Mouse (Mus musculus): ENCODE results near the gene 4933406M09Rik. TPM values are rescaled to one million over a fixed set of nuclear protein-coding genes. Genes with fewer than 3 reads are reported as not detected.

Gene 4933406M09Rik
- polyA plus RNA-seq, 1 experiment from 2014 or later = not detected

GRCm38 (mm10) chr1:134418414-134418975, 32.8 kb downstream of the 4933406M09Rik start:
- Histone ChIP-seq H3K9ac (no peak overlapping the region), H3K27ac (no peak overlapping the region; the same call in 1 of the 2 replicates), H3K27me3 (no peaks in the 10 kb centered on the region), H3K9me3 (no peaks in the 10 kb centered on the region), H3K4me1 (replicated peaks) (peaks cover 55% of the 10 kb centered on the region), H3K4me3 (no peak overlapping the region), H3K36me3 (peaks cover 8% of the 10 kb centered on the region), H3K4me2 (no peak overlapping the region)
- no peak for ATAC-seq (ENCODE audit: low FRiP score)
- 89% methylated on average over 2 of the region's 2 CpGs for whole genome bisulfite sequencing

DNA sequence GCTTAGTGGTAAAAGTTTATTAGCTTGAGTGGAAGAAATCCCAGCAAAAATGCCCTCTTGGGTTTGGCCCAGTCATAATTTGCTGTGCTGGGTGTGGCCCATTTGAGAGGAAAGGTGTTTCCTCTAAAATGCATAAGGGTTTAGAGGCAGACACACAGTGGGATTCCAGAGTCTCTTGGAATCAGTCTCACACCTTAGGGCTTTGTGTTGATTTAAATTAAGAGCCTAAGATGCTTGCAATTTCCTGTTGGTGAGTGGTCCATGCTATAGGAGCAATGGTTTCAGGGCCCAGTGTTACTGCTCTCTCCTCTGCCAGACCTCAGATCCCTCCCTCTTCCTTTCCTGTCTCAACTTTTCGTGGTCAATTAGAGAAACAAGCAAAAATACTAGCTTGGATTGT, 33.4 kb downstream of the 4933406M09Rik start:
- Histone ChIP-seq H3K4me3 (no peak overlapping the region), H3K9me3 (no peaks in the 10 kb centered on the region), H3K9ac (no peak overlapping the region), H3K27ac (no peak overlapping the region), H3K4me1 (replicated peaks) (peaks cover 53% of the 10 kb centered on the region), H3K4me2 (no peak overlapping the region), H3K36me3 (peaks cover 15% of the 10 kb centered on the region), H3K27me3 (no peaks in the 10 kb centered on the region)
- 74% methylated on average over 1 of the region's 1 CpGs for WGBS
- no peak for ATAC-seq (ENCODE audit: low FRiP score)

- H3K36me3 ChIP-seq = peaks cover 22% of the 10 kb centered on the region
- 62% methylated on average over 5 of the region's 5 CpGs for WGBS
- peaks cover 47% of the 10 kb centered on the region for H3K4me1 ChIP-seq (replicated peaks)
- H3K27me3 ChIP-seq = no peaks in the 10 kb centered on the region
- no peaks in the 10 kb centered on the region for H3K9me3 ChIP-seq
- H3K4me3 ChIP-seq = no peak overlapping the region
- ATAC-seq (ENCODE audit: low FRiP score) = no peak
- H3K4me2 ChIP-seq = peak overlapping the region; percentile 16; the same call in 1 of the 2 replicates
- H3K27ac ChIP-seq = no peak overlapping the region
- no peak overlapping the region for H3K9ac ChIP-seq
Observed at GRCm38 (mm10) chr1:134419751-134420458, 34.2 kb downstream of the 4933406M09Rik start.

DNA sequence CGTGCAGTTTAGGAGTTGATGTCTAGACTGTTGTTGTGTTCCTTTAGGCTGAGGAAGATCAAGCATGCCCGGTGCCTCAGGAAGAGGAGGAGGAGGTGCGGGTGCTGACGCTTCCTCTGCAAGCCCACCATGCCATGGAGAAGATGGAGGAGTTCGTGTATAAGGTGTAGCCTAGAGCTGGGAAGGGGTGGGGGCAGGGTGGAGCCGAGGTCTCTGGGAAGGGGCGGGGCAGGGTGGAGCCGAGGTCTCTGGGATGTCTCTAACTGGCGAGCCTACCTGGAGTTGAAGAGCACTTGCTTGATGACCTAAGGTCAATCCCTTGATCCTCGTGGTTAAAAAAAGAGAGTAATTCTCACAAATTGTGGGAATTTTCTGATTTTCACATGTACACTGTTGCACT, 38.2 kb downstream of the 4933406M09Rik start:
- no peak for ATAC-seq (ENCODE audit: low FRiP score)
- H3K36me3 ChIP-seq = peaks cover 62% of the 10 kb centered on the region

DNA sequence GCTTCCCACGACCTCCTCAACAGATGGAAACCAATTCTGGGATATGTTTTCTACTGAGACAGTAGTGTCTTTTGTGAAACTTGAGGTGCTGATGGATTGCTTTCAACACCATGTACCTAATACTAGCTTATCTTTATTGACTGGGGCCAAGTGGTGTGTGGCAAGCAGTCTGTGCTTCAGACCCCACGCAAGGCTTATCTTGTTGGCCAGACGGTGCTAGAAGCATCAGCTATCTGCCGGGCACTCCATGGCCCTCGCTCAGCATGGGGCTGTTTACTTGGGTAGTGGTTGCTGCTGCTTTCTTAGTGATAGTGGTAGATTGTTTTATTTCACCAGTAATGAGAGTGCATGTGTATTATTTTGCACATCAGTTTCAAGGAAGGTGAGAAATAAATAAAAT, 40.5 kb downstream of the 4933406M09Rik start:
- no peak overlapping the region for H3K9ac ChIP-seq
- H3K4me1 ChIP-seq (replicated peaks) = 0 out of 2 replicates have a peak, but pooled peaks cover 3% of the 10 kb centered on the region
- no peak overlapping the region for H3K4me3 ChIP-seq
- WGBS = 87% methylated on average over 5 of the region's 5 CpGs
- no peak for ATAC-seq (ENCODE audit: low FRiP score)
- H3K36me3 ChIP-seq = peaks cover 83% of the 10 kb centered on the region
- no peaks in the 10 kb centered on the region for H3K9me3 ChIP-seq
- H3K4me2 ChIP-seq = no peak overlapping the region
- H3K27me3 ChIP-seq = no peaks in the 10 kb centered on the region
- H3K27ac ChIP-seq = no peak overlapping the region

More for the DNA sequence above, 38.2 kb downstream of the 4933406M09Rik start:
- no peak overlapping the region for H3K4me2 ChIP-seq
- H3K27ac ChIP-seq = no peak overlapping the region
- peaks cover 16% of the 10 kb centered on the region for H3K4me1 ChIP-seq (replicated peaks)
- no peak overlapping the region for H3K4me3 ChIP-seq
- WGBS = 84% methylated on average over 10 of the region's 10 CpGs
- no peaks in the 10 kb centered on the region for H3K27me3 ChIP-seq
- H3K9me3 ChIP-seq = no peaks in the 10 kb centered on the region
- no peak overlapping the region for H3K9ac ChIP-seq

DNA sequence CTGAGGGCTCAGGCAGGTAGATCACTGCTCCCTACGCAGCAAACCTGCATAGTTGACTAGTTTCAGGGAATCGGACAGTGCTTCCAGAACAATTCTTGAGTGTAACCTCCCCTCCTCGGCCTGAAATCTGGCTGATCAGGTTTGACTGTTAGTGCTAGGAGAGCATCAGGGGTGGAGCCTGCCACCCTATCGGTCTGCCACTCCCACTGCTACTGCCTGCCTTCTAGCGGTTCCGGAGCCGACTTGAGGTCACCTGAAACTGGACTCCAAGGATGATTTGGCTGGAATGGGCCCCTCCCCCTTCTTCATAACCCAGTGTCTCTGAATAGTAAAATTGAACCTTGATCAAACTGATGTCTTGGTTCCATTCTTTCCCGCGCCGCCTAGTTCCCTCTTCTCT, 47.3 kb downstream of the 4933406M09Rik start:
- ATAC-seq (ENCODE audit: low FRiP score) = no peak
- Histone ChIP-seq H3K9me3 (no peaks in the 10 kb centered on the region), H3K27me3 (no peaks in the 10 kb centered on the region), H3K4me2 (no peak overlapping the region), H3K36me3 (peaks cover 55% of the 10 kb centered on the region), H3K9ac (no peak overlapping the region), H3K4me3 (no peak overlapping the region), H3K27ac (no peak overlapping the region), H3K4me1 (replicated peaks) (no peaks in the 10 kb centered on the region)
- WGBS = 88% methylated on average over 10 of the region's 10 CpGs

- no peak overlapping the region for H3K27ac ChIP-seq
- WGBS = 93% methylated on average over 4 of the region's 4 CpGs
- H3K9ac ChIP-seq = no peak overlapping the region
- H3K4me3 ChIP-seq = no peak overlapping the region
- no peaks in the 10 kb centered on the region for H3K27me3 ChIP-seq
- no peak overlapping the region for H3K4me2 ChIP-seq
- H3K9me3 ChIP-seq = no peaks in the 10 kb centered on the region
- ATAC-seq (ENCODE audit: low FRiP score) = no peak
- peaks cover 50% of the 10 kb centered on the region for H3K36me3 ChIP-seq
- H3K4me1 ChIP-seq (replicated peaks) = no peaks in the 10 kb centered on the region
Observed at GRCm38 (mm10) chr1:134433473-134433872, 47.7 kb downstream of the 4933406M09Rik start.

GRCm38 (mm10) chr1:134435414-134435813, 49.7 kb downstream of the 4933406M09Rik start:
- no peak overlapping the region for H3K4me3 ChIP-seq
- no peak overlapping the region for H3K27ac ChIP-seq
- H3K4me2 ChIP-seq = no peak overlapping the region
- no peak for ATAC-seq (ENCODE audit: low FRiP score)
- H3K36me3 ChIP-seq = peaks cover 33% of the 10 kb centered on the region
- no peak overlapping the region for H3K9ac ChIP-seq
- no peaks in the 10 kb centered on the region for H3K27me3 ChIP-seq
- H3K4me1 ChIP-seq (replicated peaks) = no peaks in the 10 kb centered on the region
- H3K9me3 ChIP-seq = no peaks in the 10 kb centered on the region
- 26% methylated on average over 4 of the region's 4 CpGs for WGBS

DNA sequence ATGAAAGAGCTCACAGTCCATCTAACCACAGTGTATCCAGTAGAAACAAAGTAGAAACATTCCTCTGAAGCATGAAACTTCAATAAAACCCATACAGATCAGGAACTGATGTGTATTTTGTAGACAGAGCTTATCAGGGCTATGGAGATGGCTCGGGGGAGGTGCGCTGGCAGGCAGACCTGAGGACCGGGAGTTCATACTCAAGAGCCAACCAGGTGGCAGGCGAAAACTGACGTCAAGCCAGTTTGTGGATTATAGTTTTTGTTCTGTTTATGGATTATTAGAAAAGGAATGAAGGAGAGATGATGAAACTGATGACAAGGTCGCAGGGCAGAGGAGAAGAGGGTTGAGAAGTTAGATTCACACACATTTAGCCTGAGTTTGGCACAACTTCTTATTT, 54.7 kb downstream of the 4933406M09Rik start:
- Histone ChIP-seq H3K4me2 (no peak overlapping the region), H3K4me3 (no peak overlapping the region), H3K27me3 (no peaks in the 10 kb centered on the region), H3K9ac (no peak overlapping the region), H3K4me1 (replicated peaks) (no peaks in the 10 kb centered on the region), H3K27ac (no peak overlapping the region), H3K36me3 (no peaks in the 10 kb centered on the region), H3K9me3 (no peaks in the 10 kb centered on the region)
- WGBS = 91% methylated on average over 6 of the region's 6 CpGs
- ATAC-seq (ENCODE audit: low FRiP score) = no peak

Other genes starting within 250 kb of the 4933406M09Rik start
- gene Chil1, start 203.8 kb upstream of the 4933406M09Rik start, polyA plus RNA-seq (2015; fragmentation: Nextera tagmentation; extraction: Ambion mirVana) = 2.8 and 3.2 TPM in 2 replicates
- 0.83 and 1.9 TPM in 2 replicates for gene Mybph, start 192.5 kb upstream of the 4933406M09Rik start, polyA plus RNA-seq (2015; fragmentation: Nextera tagmentation; extraction: Ambion mirVana)
- 10.2 and 10.6 TPM in 2 replicates for gene Adora1, start 150.5 kb upstream of the 4933406M09Rik start, polyA plus RNA-seq (2015; fragmentation: Nextera tagmentation; extraction: Ambion mirVana)
- 3.6 and 3.8 TPM in 2 replicates for gene Myog, start 96.0 kb upstream of the 4933406M09Rik start, polyA plus RNA-seq (2015; fragmentation: Nextera tagmentation; extraction: Ambion mirVana)
- gene Ppfia4, start 53.0 kb upstream of the 4933406M09Rik start, polyA plus RNA-seq (2015; fragmentation: Nextera tagmentation; extraction: Ambion mirVana) = 10.9 and 12.3 TPM in 2 replicates
- gene Tmem183a, start 24.0 kb upstream of the 4933406M09Rik start, polyA plus RNA-seq (2015; fragmentation: Nextera tagmentation; extraction: Ambion mirVana) = 122 and 128 TPM in 2 replicates
- gene Cyb5r1, start 19.6 kb downstream of the 4933406M09Rik start, polyA plus RNA-seq (2015; fragmentation: Nextera tagmentation; extraction: Ambion mirVana) = 19.0 and 19.9 TPM in 2 replicates
- gene Adipor1, start 29.4 kb downstream of the 4933406M09Rik start, polyA plus RNA-seq (2015; fragmentation: Nextera tagmentation; extraction: Ambion mirVana) = 69.8 and 72.0 TPM in 2 replicates
- gene Klhl12, start 69.6 kb downstream of the 4933406M09Rik start, polyA plus RNA-seq (2015; fragmentation: Nextera tagmentation; extraction: Ambion mirVana) = 33.2 and 35.0 TPM in 2 replicates
- 62.9 and 67.3 TPM in 2 replicates for gene Rabif, start 108.7 kb downstream of the 4933406M09Rik start, polyA plus RNA-seq (2015; fragmentation: Nextera tagmentation; extraction: Ambion mirVana)
- not detected in 2 replicates for gene Mgat4e, start 163.7 kb downstream of the 4933406M09Rik start, polyA plus RNA-seq (2015; fragmentation: Nextera tagmentation; extraction: Ambion mirVana)
- gene Kdm5b, start 174.2 kb downstream of the 4933406M09Rik start, polyA plus RNA-seq (2015; fragmentation: Nextera tagmentation; extraction: Ambion mirVana) = 99.4 and 103 TPM in 2 replicates